Mouse (Mus musculus): Measurements from ENCODE around the gene Shisa4.

DNA sequence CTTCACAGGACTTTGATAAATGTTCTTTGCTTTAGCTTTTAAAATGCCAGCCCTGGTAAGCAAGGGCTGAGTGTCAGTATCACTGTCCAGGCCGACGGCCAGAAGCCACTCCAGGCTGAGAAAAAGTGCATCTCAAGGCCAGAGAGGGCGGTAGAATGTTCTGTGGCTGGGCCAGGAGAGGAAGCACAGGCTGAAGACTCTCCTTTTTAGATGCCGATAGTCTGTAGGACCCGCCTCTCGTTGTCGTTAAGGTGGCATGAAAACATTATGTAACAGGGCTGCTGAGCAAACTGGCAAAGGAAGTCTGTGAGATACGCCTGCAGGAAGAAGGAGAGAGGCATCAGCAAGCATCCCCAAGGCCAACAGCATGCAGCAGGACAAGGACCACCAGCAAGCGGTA, 10.1 kb upstream of the Shisa4 start:
- TF ChIP-seq CTCF (IDR thresholded peaks at IDR 0.05; ENCODE audit: control insufficient read depth, insufficient read depth, insufficient replicate concordance, low read depth, low read length) = no peak
- TF ChIP-seq POLR2A (IDR thresholded peaks at IDR 0.05; ENCODE audit: control insufficient read depth, low read depth, low read length) = no peak
